Mouse (Mus musculus): Measurements from ENCODE around the gene Ablim2.

The Ablim2 gene

DNA sequence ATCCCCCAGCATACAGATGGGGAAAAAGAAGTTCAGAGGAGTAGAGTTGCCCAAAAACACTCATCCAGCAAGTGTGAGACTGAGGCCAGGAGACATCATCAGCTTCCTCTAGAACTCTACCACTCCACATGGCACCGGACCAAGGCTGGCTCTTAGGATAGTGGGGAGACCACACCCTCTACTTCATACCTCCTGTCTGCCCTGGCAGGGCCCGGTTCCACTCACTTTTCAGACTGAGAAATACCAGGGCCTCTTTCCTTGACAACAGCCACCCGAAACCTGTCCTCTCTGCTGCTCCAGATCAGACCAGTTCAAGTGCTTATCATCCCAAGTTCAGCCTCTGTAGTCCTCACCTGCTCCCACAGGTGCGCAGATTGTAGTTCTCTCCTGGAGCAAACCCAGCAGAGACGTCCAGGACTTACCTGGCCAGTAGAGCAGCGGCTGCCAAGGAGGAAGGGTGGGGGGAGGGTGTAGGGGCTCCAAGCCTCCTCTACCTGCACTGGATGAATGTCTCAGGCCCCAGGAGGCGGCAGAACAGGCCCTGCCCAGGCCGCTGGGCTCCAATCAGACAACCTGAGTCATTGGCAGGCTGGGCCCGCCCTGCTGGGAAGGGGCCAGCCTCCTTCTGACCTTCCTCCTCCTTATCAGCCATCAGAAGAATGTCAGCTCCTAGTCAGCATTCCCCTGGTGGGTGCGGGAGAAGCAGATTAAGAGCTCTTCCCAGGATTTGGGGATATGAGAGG lies 18.0 kb upstream of the Ablim2 start, which contains the start of gene Sh3tc1:
Gene Sh3tc1, minus strand, starts transcription at position 452 of the 743 bp plus-strand sequence.
- no peak for DNase-seq (ENCODE audit: low read depth, low spot score)

DNA sequence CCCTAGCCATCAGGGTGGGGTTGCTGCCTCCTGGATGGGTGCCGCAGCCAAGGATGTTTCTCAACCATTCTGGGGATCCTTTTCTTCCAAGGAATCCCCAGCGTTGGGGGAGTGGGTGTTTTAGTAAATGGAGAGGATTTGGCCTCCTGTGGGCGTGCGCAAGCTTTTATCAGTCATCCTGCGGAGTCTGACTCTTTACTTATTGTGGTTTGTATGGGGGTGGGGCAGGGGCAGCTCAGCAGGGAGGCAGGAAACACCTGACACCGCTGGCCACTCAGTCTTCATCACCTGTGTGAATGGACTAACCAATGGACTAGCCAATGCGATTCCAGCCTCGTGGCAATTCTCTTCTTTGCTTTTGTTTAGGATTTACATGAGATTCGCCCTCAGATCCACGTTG lies 17.0 kb upstream of the Ablim2 start:
- DNase-seq (ENCODE audit: low read depth, low spot score), result no peak

DNA sequence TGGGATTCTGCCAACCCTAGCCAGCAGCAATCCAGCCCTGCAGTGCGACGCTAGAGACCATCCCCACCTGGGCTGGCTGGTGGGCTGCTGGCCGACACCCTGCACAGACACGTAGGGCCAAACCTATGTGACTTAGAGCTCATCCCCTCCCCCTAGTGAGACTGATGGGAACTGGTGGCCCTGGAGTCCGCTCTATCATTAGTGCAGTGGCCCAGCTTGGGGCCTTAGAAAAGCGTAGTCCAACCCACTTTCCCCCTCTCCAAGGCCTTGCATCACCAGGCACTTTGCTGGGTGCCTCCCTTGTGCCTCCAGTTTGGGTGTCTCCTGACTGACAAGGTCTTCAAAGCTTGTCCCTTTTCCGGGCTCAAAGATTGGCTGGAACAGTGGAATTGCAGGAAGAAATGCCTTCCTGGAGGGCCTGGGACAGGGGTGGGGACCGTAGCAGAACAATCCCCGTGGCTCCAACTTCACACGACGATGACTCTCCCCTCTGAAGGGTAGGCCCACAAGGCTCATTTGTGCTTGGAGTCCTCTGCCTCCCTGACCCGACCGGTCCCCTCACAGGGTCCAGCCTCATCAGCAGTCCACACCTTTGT lies 16.4 kb upstream of the Ablim2 start:
- DNase-seq (ENCODE audit: low read depth, low spot score), result no peak

DNA sequence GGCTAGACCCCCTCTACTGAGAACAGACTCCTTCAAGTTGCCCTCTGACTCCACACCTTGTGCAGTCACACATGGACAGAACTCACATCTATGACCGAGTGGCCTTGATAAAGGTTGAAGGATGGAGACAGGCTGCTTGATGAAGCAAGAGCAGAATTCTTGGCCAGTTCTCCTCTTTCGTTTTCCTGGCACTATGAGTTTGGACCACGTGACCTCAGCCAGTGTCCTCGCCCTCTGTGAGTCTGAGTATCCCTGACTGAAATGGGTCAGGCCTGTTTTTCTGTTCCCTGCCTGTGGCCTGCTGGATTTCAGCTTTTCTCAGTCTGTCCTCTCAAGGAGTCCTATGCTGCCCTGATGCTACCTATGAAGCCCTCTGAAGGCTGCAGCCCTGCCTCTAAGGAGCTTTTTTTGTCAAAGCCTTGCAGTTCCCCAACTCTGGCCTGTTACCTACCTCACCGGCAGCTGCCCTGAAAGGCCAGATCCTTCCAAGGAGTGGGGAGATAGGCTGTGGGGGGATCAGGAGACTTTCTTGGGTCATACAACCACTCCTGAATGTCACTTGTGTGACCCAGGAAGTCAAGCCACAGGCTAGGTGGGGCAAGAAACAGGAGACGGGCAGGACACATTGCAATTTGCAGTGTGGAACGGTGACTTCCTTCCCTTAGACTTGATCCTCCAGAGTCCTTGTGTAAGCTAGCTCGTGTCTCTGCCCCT lies 14.3 kb upstream of the Ablim2 start:
- DNase-seq (ENCODE audit: low read depth, low spot score), result no peak

DNA sequence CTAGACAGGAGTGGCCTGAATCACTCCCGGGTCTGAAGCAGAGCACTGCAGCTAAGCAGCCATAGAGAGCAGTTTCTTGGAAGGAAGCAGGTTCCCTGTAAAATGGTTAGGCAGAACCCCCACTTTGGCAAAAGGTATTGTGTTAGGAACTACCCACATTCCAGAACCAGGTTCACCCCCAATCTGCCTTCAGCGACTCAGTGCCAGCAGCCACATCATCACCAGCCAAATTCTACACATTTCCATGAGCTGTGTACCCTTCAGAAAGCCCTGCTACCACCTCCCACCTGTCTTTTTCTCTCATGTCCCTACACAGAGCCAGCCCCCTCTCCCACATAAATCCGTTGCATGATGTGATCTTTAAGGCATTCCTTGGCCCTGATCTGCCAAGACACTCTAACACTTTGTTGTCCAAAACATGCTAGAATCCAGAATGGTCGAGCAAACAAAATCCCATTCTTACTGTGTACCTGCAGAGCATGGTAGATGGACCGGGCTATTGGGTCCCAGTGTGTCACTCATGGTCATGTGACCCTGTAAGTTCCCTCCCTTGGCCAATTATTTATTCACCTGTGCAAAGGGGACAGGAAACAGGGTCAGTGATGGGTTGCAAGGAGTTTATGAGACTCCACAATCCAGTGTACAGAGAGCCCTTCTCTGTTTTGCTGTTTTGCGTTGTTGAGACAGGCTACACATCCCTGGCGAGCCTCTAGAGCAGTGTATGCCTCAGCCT lies 13.5 kb upstream of the Ablim2 start:
- DNase-seq (ENCODE audit: low read depth, low spot score), result no peak

DNA sequence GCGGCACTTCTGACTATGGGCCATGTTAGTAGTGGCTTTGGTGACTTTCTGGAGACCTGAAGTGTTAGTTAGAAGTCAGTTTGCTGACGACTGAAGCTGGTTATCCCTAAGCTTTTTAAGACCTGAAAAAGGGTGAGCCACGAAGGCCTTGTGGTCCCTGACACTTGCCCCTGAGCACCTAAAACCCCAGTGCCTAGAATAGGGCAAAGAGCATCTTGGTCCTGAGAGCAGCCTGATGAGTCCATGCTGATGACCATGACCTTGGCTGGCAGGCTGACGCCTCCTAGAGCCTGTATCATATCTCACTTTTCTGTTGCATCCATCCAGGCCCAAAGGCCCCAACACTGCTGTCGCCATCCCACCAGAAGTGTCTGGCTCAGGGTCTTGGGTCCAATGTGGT lies 12.3 kb upstream of the Ablim2 start:
- DNase-seq (ENCODE audit: low read depth, low spot score), result no peak

DNA sequence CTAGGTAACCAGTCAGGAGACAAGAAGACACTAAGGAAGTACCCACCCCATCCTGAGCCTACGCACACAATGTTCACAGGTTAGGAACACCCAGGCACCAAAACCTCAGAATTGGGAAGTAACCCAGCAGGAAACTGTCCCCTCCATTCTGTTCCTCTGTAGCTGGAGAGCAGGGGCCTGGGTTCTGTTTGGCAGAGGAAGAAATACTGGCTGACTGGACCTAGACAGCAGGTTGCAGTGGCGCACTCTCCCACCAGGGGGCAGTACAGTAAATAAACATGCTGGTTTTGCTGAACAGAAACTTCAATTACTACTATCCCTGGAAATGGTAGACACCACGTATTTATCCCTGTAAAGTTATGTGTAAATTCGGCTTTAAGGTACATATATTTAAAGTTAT lies 10.8 kb upstream of the Ablim2 start:
- no peak for DNase-seq (ENCODE audit: low read depth, low spot score)

DNA sequence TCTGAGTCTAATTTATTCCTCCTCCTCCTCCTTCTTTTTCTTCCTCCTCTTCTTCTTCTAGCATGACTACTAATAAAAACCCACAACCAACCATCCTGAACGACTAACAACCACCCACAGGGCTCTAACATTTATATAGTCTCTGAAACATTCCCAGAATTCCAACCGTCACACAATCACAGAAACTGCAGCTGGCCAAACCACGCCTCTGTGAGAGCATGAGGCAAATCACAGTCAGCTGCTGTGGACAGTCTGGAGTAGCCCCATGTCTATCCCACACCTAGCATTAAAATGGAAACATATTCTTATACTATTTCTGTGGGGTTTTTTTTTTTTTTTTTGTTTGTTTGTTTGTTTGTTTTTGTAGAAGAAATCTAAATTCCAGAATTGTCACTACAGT lies 8.3 kb upstream of the Ablim2 start:
- DNase-seq (ENCODE audit: low read depth, low spot score), result no peak

DNA sequence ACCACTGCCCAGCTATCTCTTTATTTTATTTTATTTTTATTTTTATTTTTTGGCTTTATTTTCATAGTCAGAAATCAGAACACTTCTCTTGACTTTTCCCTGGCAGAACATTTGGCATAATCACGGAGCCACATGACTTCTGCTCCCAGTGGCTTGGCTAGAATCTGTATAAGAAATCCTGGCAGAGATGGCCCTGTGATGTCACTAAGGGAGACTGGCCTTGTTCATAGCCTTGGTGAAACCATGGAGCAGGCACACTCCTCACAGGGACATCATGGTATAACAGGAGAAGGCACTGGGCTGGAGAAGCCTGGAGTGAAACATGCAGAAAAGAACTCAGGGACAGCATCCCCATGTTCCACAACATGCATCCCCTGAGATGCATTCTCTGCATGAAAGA lies 7.7 kb upstream of the Ablim2 start:
- no peak for DNase-seq (ENCODE audit: low read depth, low spot score)

DNA sequence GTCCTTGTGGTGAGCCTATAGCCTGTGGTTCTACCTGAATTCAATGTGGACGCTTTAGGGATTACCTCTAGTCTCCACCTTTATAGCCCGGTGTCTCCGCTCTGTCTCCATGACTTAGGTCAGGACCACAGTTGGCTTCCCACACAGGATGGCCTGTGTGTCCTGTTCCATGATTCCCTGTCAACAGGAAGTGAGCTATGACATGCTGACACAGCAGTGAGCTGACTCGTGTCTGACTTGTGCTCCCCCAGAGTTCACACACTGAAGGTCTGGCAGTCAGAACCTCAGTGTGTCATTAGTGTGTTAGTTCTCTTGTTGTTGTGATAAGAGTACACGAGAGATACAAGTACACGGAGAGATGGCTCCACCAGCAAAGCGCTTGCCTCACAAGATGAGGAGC lies 6.7 kb upstream of the Ablim2 start:
- no peak for DNase-seq (ENCODE audit: low read depth, low spot score)

DNA sequence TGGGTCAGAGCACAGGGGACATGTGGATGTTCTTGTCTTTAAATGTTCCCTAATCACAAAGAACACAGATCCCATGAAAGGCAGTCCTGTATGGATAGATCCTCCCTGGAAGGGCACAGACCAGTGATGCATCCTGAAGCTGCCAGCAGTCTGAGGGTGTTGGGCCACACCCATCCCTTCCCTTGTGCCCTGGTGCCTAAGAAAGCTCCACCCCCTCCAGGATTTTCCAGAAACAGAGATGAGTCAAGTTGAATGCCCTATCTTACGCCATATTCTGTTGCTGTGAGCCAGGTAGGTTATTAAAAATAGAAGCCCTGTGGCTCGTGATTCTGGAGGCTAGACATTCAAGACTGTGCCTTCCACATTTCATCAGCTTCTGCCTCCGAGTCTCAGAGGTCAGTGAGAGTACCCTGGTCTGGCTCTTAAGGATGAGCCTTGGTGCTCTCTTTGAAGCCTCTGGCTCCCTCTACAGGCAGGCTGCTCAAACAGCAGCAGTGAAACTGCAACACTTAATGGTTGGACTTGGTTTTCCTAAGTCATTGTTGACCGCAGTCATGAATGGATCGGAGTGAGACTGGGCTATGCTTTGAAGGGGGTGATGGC lies 2.4 kb upstream of the Ablim2 start:
- no peak for DNase-seq (ENCODE audit: low read depth, low spot score)

DNA sequence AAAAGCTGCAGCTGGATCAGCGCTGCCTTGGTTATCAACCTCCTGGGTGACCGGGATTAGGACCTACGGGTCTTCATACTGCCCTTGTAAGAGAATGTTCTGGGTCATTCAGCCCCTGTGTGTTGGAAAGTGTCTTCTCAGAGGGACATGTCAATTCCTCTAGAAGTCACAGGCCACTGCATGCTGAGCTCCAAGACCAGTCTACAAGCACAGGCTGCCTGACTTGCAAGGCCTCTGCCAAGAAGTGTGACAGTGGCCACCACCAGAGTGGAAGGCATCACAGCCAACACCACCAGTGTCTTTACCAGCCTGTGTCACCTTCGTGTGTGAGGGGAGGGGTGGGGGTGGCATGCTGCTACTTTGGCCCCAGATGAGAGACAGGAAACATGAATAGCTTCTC lies 1.7 kb upstream of the Ablim2 start:
- no peak for DNase-seq (ENCODE audit: low read depth, low spot score)

DNA sequence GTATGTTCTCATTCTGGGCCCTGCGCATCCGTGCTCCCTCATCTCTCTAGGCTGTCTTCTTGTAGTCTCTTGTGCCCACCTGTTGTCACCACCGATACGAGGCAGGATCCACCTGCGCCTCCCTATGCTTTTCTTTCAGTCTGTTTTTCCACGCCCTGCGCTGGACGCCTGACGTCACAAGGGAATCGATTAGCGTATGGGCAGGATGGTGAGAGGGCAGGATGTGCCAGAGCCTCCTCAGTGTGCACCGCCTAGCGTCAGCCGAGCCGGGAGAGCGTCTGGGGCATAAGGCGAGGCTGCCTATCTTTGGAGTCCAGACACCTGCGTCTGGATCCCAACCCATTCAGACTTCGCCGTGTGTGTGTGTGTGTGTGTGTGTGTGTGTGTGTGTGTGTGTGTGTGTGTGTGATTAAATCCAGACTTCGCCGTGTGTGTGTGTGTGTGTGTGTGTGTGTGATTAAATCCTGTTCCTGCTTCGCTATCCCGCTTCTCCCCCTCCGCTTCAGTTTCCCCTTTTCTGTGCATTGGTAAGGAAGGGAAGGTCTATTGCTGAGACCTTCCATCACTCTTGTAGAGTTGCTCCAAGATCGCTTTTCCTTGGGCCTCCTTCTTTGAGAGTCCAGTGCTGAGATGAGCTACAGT lies 562 bp upstream of the Ablim2 start:
- no peak for DNase-seq (ENCODE audit: low read depth, low spot score)

DNA sequence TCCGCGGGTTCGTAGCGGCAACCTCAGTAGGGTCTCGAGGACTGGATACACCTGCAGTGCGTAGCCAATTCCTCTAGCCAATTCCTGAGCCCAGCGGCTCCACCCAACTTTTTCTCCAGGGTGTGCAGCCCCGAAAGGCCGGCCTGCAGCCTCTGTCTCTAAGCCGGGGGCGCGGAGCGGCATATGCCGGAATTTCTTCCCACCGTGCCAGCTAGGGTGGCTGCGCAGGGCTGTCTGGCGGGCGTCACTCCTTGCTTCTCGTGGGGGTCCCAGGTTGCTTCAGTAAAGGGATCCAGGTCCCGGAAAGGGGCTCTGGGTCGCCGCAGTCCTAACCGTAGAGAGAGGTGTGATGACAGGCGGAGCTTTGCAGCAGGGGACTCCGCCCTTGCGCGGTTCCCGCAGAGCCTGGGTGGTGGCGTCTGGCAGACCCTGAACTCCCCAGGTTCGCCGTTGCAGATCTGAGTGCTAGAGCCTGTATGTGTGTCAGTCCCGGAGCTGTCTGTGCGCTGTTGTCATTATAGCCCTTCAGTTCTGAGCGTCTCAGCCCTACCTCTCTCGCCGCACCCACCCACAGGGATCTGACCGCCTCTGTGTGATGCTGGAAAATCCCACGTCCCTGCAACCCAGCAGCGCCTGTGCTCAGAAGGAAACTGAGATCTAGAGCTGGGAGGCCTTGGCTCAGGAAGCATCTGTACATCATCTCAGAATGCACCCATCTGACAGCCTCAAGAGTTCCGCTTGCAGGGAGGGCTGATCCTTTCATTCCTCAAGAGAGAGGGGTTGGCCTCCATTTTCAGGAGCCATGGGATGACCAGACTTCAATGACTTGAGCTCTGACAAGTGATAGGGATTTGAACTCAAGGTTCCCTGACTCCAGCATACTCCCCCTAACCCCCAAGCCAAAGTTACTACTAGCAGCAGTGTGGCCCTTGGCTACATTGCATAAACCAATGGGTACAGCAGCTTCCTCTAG lies 687 bp downstream of the Ablim2 start:
- no peak for DNase-seq (ENCODE audit: low read depth, low spot score)

DNA sequence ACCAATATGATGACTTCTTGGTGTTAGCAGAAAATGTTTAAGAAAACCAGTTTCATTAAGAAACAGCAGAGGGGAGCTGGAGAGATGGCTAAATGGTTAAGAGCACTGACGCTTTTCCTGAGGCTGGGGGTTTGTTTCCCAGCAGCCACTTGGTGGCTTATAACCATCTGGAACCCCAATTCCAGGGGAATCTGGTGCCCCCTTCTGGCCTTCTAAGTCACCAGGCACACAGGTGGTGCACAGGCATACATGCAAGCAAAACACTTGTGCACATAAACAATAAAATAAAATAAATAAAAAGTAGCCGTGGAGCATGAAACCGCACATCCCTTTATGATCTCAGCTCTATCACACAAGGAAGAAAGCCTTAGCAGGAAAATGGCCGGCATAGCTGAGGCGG lies 3.6 kb downstream of the Ablim2 start:
- no peak for DNase-seq (ENCODE audit: low read depth, low spot score)

DNA sequence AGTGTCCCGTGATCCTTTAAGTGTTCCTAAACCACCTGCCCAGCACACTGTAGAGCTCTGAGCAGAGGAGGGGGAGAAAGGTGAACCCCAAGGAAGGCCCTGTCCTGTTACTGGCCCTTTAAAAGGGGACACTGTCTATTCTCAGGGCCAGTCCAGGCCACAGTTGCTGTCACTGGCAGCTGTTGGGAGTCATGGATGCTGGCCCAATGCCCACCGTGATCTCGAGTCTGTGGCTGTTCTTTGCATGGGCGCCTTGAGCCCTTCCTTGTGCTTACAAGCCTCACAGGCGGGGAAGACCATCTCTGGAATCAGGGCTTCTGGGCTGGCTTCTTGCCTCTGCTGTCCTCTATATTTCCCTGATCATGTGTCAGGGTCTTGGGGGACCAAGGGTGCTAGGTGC lies 4.7 kb downstream of the Ablim2 start:
- DNase-seq (ENCODE audit: low read depth, low spot score), result no peak

DNA sequence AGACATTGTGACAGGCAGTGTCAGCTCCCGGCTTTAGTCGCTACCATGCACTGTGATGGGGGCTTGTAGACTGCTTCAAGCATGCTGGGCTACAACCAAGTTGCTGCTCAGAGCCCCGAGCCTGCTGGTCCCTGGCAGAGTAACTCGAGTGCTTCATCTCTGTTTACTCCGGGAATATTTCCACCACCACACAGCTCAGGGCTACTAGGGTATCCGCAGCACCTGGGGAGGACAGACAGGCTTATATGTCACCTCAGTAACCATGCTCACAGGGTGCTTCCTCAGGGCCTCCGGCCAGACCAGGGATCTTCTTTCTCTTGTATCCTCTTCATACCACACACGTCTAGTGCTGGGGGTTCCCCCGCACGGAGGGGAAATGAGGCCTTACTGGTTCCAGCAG lies 5.2 kb downstream of the Ablim2 start:
- DNase-seq (ENCODE audit: low read depth, low spot score), result no peak

DNA sequence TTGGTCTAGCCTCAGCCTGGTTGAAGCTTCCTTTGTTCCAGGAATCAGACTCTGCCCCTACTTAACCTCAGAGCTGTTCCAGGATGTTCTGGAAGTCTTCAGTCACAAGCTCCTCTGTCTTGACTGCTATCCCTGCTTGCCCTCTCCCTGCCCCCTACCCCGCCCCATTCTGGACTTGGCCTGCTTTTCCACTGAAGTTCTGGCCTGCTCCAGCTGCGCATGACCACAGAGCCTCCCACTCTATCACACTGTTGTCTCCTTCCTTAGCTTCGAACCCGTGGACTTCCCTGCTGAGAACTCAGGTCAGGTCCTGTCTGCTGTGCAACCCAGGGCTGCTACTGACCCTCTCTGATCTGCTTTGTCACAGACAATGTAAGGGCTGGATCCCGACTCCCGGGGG lies 8.2 kb downstream of the Ablim2 start:
- no peak for DNase-seq (ENCODE audit: low read depth, low spot score)

DNA sequence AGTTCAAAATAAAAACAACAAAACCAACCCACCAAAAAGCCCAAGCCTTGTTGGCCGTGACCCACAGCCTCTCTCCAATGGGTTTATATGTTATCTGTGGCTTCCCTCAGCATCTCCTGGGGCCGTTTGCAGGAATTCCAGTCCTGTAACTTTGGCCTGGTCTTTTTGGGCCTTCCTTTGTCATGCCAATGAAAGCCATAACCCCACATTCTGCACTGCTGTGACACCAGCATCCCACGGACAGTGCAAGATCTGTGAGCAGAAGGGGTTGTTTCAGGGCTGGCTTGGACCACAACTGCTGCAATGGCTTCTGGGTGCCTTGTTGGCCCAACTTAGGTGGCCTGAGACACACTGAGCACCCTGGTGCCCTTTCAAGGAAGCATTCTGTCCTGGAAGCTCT lies 10.8 kb downstream of the Ablim2 start:
- no peak for DNase-seq (ENCODE audit: low read depth, low spot score)

DNA sequence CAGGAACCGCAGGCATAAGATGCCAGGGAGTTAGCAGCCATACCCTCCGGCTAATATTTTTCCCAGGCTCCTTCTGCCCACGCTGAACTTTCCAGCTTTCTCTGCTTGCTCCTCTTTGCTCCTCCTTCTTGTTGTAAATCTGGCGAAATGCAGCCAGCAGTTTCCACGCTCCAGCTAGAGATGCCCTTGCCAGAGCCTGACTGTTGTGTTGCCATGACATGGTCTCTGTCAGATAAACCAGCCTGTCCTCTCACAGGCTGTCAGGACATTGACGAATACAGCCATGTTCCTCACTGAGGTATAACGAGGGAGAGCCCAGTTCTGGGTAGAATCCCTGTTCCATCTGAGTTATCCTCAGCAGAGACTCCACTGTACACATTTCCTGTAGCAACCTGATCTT lies 11.3 kb downstream of the Ablim2 start:
- no peak for DNase-seq (ENCODE audit: low read depth, low spot score)

All from c-Kit-negative CD71-positive TER-119-positive erythroid progenitor cells, embryonic 14.5 days (primary cell).